22 mouse cellular contexts compared by ENCODE assay signal in the genomic region with DNA sequence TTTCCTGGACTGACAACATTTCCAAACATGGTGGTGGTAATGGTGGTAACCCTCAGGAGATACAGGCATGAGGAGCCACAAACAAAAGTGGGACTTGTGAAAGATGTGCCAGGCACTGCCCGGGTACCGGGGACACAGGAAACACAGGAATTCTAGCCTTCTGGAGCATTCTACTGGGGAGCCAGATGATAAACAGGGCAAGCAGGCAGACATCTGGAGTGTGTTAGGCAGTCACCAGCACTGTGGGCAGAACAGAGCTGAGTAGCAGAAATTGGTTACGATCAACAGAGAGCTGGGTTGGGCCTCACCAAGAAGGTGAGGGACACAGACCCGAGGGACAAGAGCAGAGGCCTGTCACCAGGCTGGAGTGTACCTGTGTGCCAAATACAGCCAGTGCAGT. TPM values are rescaled to one million over a fixed set of nuclear protein-coding genes. Genes with fewer than 3 reads are reported as not detected.
DNase-seq lines count a peak whose midpoint lies in the region; ATAC-seq lines count a peak whose summit lies in the region.
"Had no signal": no experiment of that assay in that cellular context is flagged by ENCODE, and none has a peak within 500 bp of the region (broad histone marks: within the 10 kb centered on the region; RNA-seq: fewer than 3 reads in every experiment).

No protein-coding gene starts in this region.

- no peaks in the 10 kb centered on the region for H3K9me3 ChIP-seq in hindbrain, embryonic 10.5 days
- no peaks in the 10 kb centered on the region for H3K9me3 ChIP-seq in hindbrain, embryonic 16.5 days (ENCODE audit: control insufficient read depth, low read length)
- no peaks in the 10 kb centered on the region for H3K9me3 ChIP-seq in limb, embryonic 11.5 days (ENCODE audit: control insufficient read depth, low read length)
- H3K9me3 ChIP-seq in midbrain, embryonic 13.5 days = no peaks in the 10 kb centered on the region
- H3K9me3 ChIP-seq: hindbrain, embryonic 15.5 days; neural tube, embryonic 15.5 days had no signal

- 69% methylated on average over 4 of the region's 4 CpGs for WGBS in hindbrain, embryonic 10.5 days
- WGBS in hindbrain, embryonic 16.5 days = 81% methylated on average over 4 of the region's 4 CpGs
- 9% methylated on average over 4 of the region's 4 CpGs for WGBS in limb, embryonic 11.5 days
- 94% methylated on average over 4 of the region's 4 CpGs for WGBS in midbrain, embryonic 13.5 days

- H3K27me3 ChIP-seq in hindbrain, embryonic 10.5 days (ENCODE audit: insufficient read depth, poor library complexity, severe bottlenecking) = no peaks in the 10 kb centered on the region
- H3K27me3 ChIP-seq in hindbrain, embryonic 16.5 days (replicated peaks; ENCODE audit: control insufficient read depth, insufficient read depth, low read length) = no peaks in the 10 kb centered on the region
- H3K27me3 ChIP-seq in limb, embryonic 11.5 days (ENCODE audit: control insufficient read depth, insufficient read depth, low read length) = no peaks in the 10 kb centered on the region
- no peaks in the 10 kb centered on the region for H3K27me3 ChIP-seq in midbrain, embryonic 13.5 days
- H3K27me3 ChIP-seq: hindbrain, embryonic 15.5 days; neural tube, embryonic 15.5 days had no signal

- peaks cover 16% of the 10 kb centered on the region for H3K36me3 ChIP-seq in hindbrain, embryonic 10.5 days
- H3K36me3 ChIP-seq in hindbrain, embryonic 16.5 days (ENCODE audit: control insufficient read depth, insufficient read depth, low read length) = no peaks in the 10 kb centered on the region
- no peaks in the 10 kb centered on the region; the same call in 1 of the 2 replicates for H3K36me3 ChIP-seq in limb, embryonic 11.5 days (ENCODE audit: control insufficient read depth, insufficient read depth, low read length)
- H3K36me3 ChIP-seq in midbrain, embryonic 13.5 days = peaks cover 2% of the 10 kb centered on the region; the same call in 1 of the 2 replicates
- H3K36me3 ChIP-seq: hindbrain, embryonic 15.5 days; neural tube, embryonic 15.5 days had no signal

- no peak overlapping the region for H3K4me2 ChIP-seq in hindbrain, embryonic 16.5 days (ENCODE audit: low read length)
- no peak overlapping the region for H3K4me2 ChIP-seq in limb, embryonic 11.5 days (ENCODE audit: low read depth, severe bottlenecking)
- H3K4me2 ChIP-seq in midbrain, embryonic 13.5 days (replicated peaks) = no peak overlapping the region
- H3K4me2 ChIP-seq: hindbrain, embryonic 15.5 days; liver, embryonic 11.5 days; midbrain, embryonic 11.5 days; neural tube, embryonic 15.5 days had no signal

- 0 out of 2 replicates have a peak, but pooled peaks have one; percentile 14 for ATAC-seq in frontal cortex, adult (ENCODE audit: low TSS enrichment)
- no peak for ATAC-seq in hindbrain, embryonic 16.5 days
- 0 out of 2 replicates have a peak, but pooled peaks have one; percentile 62 for ATAC-seq in limb, embryonic 11.5 days (ENCODE audit: insufficient number of reproducible peaks, low FRiP score, low TSS enrichment, low read depth)
- no peak for ATAC-seq in midbrain, embryonic 13.5 days
- ATAC-seq: forebrain, embryonic 16.5 days; intestine, postnatal 0 days had no signal

- peak overlapping the region; percentile 56 for H3K27ac ChIP-seq in hindbrain, embryonic 10.5 days
- H3K27ac ChIP-seq in hindbrain, embryonic 16.5 days (ENCODE audit: low read depth, low read length) = no peak overlapping the region
- H3K27ac ChIP-seq in limb, embryonic 11.5 days (replicated peaks; ENCODE audit: low read depth, low read length) = peak overlapping the region; percentile 43
- no peak overlapping the region for H3K27ac ChIP-seq in midbrain, embryonic 13.5 days
- H3K27ac ChIP-seq: heart, adult 2 months; hindbrain, embryonic 15.5 days; neural tube, embryonic 15.5 days had no signal

- H3K9ac ChIP-seq in hindbrain, embryonic 16.5 days (ENCODE audit: low read depth, low read length) = no peak overlapping the region
- H3K9ac ChIP-seq in limb, embryonic 11.5 days (ENCODE audit: low read length) = no peak overlapping the region
- no peak overlapping the region for H3K9ac ChIP-seq in midbrain, embryonic 13.5 days (replicated peaks)
- H3K9ac ChIP-seq: hindbrain, embryonic 15.5 days; neural tube, embryonic 15.5 days had no signal

- H3K4me1 ChIP-seq in hindbrain, embryonic 10.5 days (replicated peaks) = peaks cover 22% of the 10 kb centered on the region
- peaks cover 2% of the 10 kb centered on the region; the same call in 1 of the 2 replicates for H3K4me1 ChIP-seq in hindbrain, embryonic 16.5 days (ENCODE audit: control insufficient read depth, insufficient read depth, low read depth, low read length)
- peaks cover 22% of the 10 kb centered on the region for H3K4me1 ChIP-seq in limb, embryonic 11.5 days (ENCODE audit: control insufficient read depth, insufficient read depth, low read length)
- H3K4me1 ChIP-seq in midbrain, embryonic 13.5 days (replicated peaks) = peaks cover 12% of the 10 kb centered on the region

- DNase-seq in frontal cortex, postnatal 14 days (ENCODE audit: low spot score in 2 of 2) = no peak
- DNase-seq in hindbrain, embryonic 10.5 days (ENCODE audit: low spot score) = peak; percentile 28
- DNase-seq in limb, embryonic 11.5 days (ENCODE audit: low spot score) = peak; percentile 70
- DNase-seq in adrenal gland, adult (ENCODE audit: inconsistent age in 2 of 2, low spot score in 1 of 2) = no peak
- DNase-seq in left cerebral cortex, adult 9 months (ENCODE audit: low spot score in 2 of 2) = no peak
- DNase-seq: adrenal gland, postnatal 14 days; cerebellum, adult 11-12 months; cerebellum, postnatal 25 days; heart, adult 2 months; lung, adult 2 months; lung, postnatal 36 days; retina, postnatal 1 day had no signal

- H3K4me3 ChIP-seq in hindbrain, embryonic 10.5 days = no peak overlapping the region
- H3K4me3 ChIP-seq in hindbrain, embryonic 16.5 days (ENCODE audit: low read length) = no peak overlapping the region
- H3K4me3 ChIP-seq in limb, embryonic 11.5 days (ENCODE audit: low read depth, low read length) = no peak overlapping the region
- no peak overlapping the region for H3K4me3 ChIP-seq in midbrain, embryonic 13.5 days (replicated peaks)
- H3K4me3 ChIP-seq: erythroblast, embryonic 14.5 days; heart, adult 2 months; hindbrain, embryonic 15.5 days; neural tube, embryonic 15.5 days had no signal

RNA-seq across cellular contexts. Expression of a gene that starts 34.7 kb away (rescaled TPM):
- 2.7 TPM in 2 replicates for polyA plus RNA-seq in hindbrain, embryonic 10.5 days (2016; fragmentation: Nextera tagmentation; extraction: Ambion mirVana)
- 1.8 and 2.2 TPM in 2 replicates for polyA plus RNA-seq in hindbrain, embryonic 16.5 days (2015; fragmentation: Nextera tagmentation; extraction: Ambion mirVana)
- polyA plus RNA-seq in limb, embryonic 11.5 days (2014; fragmentation: Nextera tagmentation; extraction: Ambion mirVana) = 8.9 and 10.4 TPM in 2 replicates
- 2.0 and 2.2 TPM in 2 replicates for polyA plus RNA-seq in midbrain, embryonic 13.5 days (2015; fragmentation: Nextera tagmentation; extraction: Ambion mirVana)

RNA-seq across cellular contexts. Expression of a gene that starts 38.4 kb away (rescaled TPM):
- polyA plus RNA-seq in hindbrain, embryonic 10.5 days (2016; fragmentation: Nextera tagmentation; extraction: Ambion mirVana) = 60.9 and 63.5 TPM in 2 replicates
- polyA plus RNA-seq in hindbrain, embryonic 16.5 days (2015; fragmentation: Nextera tagmentation; extraction: Ambion mirVana) = 28.2 and 32.1 TPM in 2 replicates
- 60.5 and 60.6 TPM in 2 replicates for polyA plus RNA-seq in limb, embryonic 11.5 days (2014; fragmentation: Nextera tagmentation; extraction: Ambion mirVana)
- 30.2 and 36.3 TPM in 2 replicates for polyA plus RNA-seq in midbrain, embryonic 13.5 days (2015; fragmentation: Nextera tagmentation; extraction: Ambion mirVana)

Comparison
In these comparisons a context has a peak if more than half of its experiments do, and no peak if none do; other contexts are left out.
1. H3K27ac ChIP-seq: peak in hindbrain, embryonic 10.5 days (single experiment) and limb, embryonic 11.5 days (single experiment); none in hindbrain, embryonic 16.5 days (single experiment) and midbrain, embryonic 13.5 days (single experiment).
2. ATAC-seq: peak in frontal cortex, adult (single experiment) and limb, embryonic 11.5 days (single experiment); none in hindbrain, embryonic 16.5 days (single experiment) and midbrain, embryonic 13.5 days (single experiment).
3. DNase-seq: peak in hindbrain, embryonic 10.5 days (single experiment) and limb, embryonic 11.5 days (single experiment); none in frontal cortex, postnatal 14 days (0 of 2), adrenal gland, adult (0 of 2) and left cerebral cortex, adult 9 months (0 of 2).